In the genomic region with DNA sequence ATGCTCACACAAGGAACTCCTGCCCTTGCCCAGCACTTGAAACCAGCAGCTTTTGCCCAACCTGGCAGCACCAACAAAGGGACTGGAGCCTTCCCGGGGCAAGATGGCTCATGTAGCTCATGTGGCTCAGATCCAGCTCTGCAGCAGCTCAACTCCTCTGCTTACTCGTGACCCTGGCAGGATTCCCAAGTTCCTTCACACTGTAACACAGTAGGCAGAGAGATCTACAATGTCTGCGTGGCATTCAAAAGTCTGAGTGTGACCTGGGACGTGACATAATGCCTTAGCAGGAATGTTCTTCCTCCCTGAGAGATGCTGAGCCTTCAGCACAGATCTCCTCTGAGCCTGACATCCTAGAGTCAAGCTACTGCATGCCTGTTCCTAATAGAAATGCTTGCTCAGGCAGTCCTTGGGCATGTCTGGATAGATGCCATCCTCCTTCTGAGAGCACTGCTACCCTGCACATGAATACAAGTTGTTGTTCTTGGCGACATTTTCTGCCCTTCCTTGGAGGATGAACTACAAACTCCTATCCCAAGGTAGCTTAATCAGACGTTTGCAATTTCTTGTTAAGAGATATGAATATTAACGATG, we compare ENCODE assay signal across 9 mouse cellular contexts. TPM values are rescaled to one million over a fixed set of nuclear protein-coding genes. Genes with fewer than 3 reads are reported as not detected.
A peak's percentile ranks its signal among the peaks of the same experiment; 100 is the strongest.
DNase-seq lines count a peak whose midpoint lies in the region; ATAC-seq lines count a peak whose summit lies in the region.
"Had no signal": no experiment of that assay in that cellular context is flagged by ENCODE, and none has a peak within 500 bp of the region (broad histone marks: within the 10 kb centered on the region; RNA-seq: fewer than 3 reads in every experiment).

No protein-coding gene starts in this region.

- peak; percentile 65 for DNase-seq in kidney, adult 11 months
- peak; percentile 98 for DNase-seq in adipocyte (ENCODE audit: low spot score)
- DNase-seq in cerebellum, adult 11-12 months = peak; percentile 49
- DNase-seq in gonadal fat pad, adult 2 months (ENCODE audit: low read depth) = peak; percentile 93
- DNase-seq in layer of hippocampus, adult 18-20 months (ENCODE audit: low spot score in 2 of 2) = no peak
- DNase-seq in retina, postnatal 1 day = no peak

- H3K9ac ChIP-seq in kidney, embryonic 14.5 days (ENCODE audit: low read depth, low read length) = no peak overlapping the region
- H3K9ac ChIP-seq: lung, embryonic 15.5 days had no signal

- no peak overlapping the region for H3K27ac ChIP-seq in kidney, embryonic 14.5 days (ENCODE audit: low read depth, low read length)
- H3K27ac ChIP-seq: lung, embryonic 15.5 days had no signal

- no peaks in the 10 kb centered on the region for H3K9me3 ChIP-seq in kidney, embryonic 14.5 days (ENCODE audit: control insufficient read depth, low read length)
- H3K9me3 ChIP-seq: lung, embryonic 15.5 days had no signal

- H3K36me3 ChIP-seq in kidney, embryonic 14.5 days (ENCODE audit: control insufficient read depth, insufficient read depth, low read length) = no peaks in the 10 kb centered on the region
- H3K36me3 ChIP-seq: lung, embryonic 15.5 days had no signal

- no peak for ATAC-seq in kidney, embryonic 14.5 days (ENCODE audit: low FRiP score, low TSS enrichment)
- no peak for ATAC-seq in granulocyte monocyte progenitor cell, adult 5-6 weeks (replicated peaks; ENCODE audit: poor library complexity, severe bottlenecking)

- H3K4me1 ChIP-seq in kidney, embryonic 14.5 days (ENCODE audit: control insufficient read depth, insufficient read depth, low read length) = no peaks in the 10 kb centered on the region

- WGBS in kidney, embryonic 14.5 days = 71% methylated on average over 7 of the region's 7 CpGs

- H3K4me2 ChIP-seq in kidney, embryonic 14.5 days (replicated peaks; ENCODE audit: low read depth, low read length) = no peak overlapping the region
- H3K4me2 ChIP-seq: lung, embryonic 15.5 days had no signal

- no peaks in the 10 kb centered on the region for H3K27me3 ChIP-seq in kidney, embryonic 14.5 days (ENCODE audit: control insufficient read depth, insufficient read depth, low read length)
- H3K27me3 ChIP-seq: lung, embryonic 15.5 days had no signal

- no peak overlapping the region for H3K4me3 ChIP-seq in kidney, embryonic 14.5 days (ENCODE audit: low read length)
- H3K4me3 ChIP-seq: lung, embryonic 15.5 days had no signal

RNA-seq across cellular contexts. Expression of a gene that starts 6.2 kb away (rescaled TPM):
- 15.8 and 22.1 TPM in 2 replicates for polyA plus RNA-seq in kidney, embryonic 14.5 days (2014; fragmentation: Nextera tagmentation; extraction: Ambion mirVana)
- polyA plus RNA-seq in gonadal fat pad, adult 2 months (2012; rRNA removed) = 14.3 and 21.3 TPM in 2 replicates
- 10 to 100 TPM; 51.2 to 55.0 TPM for total RNA-seq in layer of hippocampus, adult 18-20 months (2021)
- total RNA-seq in granulocyte monocyte progenitor cell, adult 5-6 weeks (2014; fragmentation: Nextera tagmentation) = 30.8 and 35.4 TPM in 2 replicates
- total RNA-seq in granulocyte monocyte progenitor cell, adult 5-6 weeks (2017) = 12.9 and 13.4 TPM in 2 replicates

Comparison
In these comparisons a context has a peak if more than half of its experiments do, and no peak if none do; other contexts are left out.
1. DNase-seq: peak in kidney, adult 11 months (single experiment), adipocyte (single experiment), cerebellum, adult 11-12 months (single experiment) and gonadal fat pad, adult 2 months (single experiment); none in layer of hippocampus, adult 18-20 months (0 of 2) and retina, postnatal 1 day (single experiment).